Mouse (Mus musculus) A20 (cell line): ENCODE data around the gene Gpsm3.

ENCODE experiments used
- DNase-seq: peaks from one replicate; pipeline ENCODE4 v3.0.0-alpha.2; 2011; ENCODE audit warnings: low read depth, low spot score

Gene Gpsm3

GRCm38 (mm10) chr17:34603375-34604060 lies 13.9 kb downstream of the Gpsm3 start, which contains the start of gene Rnf5:
Rnf5 (minus strand) TSS chr17:34603690.
- DNase-seq = peak; percentile 100

GRCm38 (mm10) chr17:34604061-34604508 lies 14.5 kb downstream of the Gpsm3 start, which contains the start of gene Agpat1:
Agpat1 (plus strand) TSS chr17:34604262.
- DNase-seq = peak; percentile 100

GRCm38 (mm10) chr17:34604511-34605237 lies 15.1 kb downstream of the Gpsm3 start:
- DNase-seq = peak; percentile 77

GRCm38 (mm10) chr17:34605609-34606008 lies 16.0 kb downstream of the Gpsm3 start:
- DNase-seq = peak; percentile 98

GRCm38 (mm10) chr17:34606186-34607039 lies 16.8 kb downstream of the Gpsm3 start:
- DNase-seq = peak; percentile 52

GRCm38 (mm10) chr17:34607997-34608396 lies 18.4 kb downstream of the Gpsm3 start:
- no peak for DNase-seq

- no peak for DNase-seq
These were observed 21.4 kb downstream of the Gpsm3 start for GRCm38 (mm10) chr17:34611050-34611449.

- DNase-seq = no peak
These were observed 23.5 kb downstream of the Gpsm3 start for GRCm38 (mm10) chr17:34613054-34613645.

- DNase-seq = no peak
These were observed 24.2 kb downstream of the Gpsm3 start for GRCm38 (mm10) chr17:34613830-34614229.

- DNase-seq = no peak
These were observed 26.3 kb downstream of the Gpsm3 start, which contains the start of gene Egfl8 for GRCm38 (mm10) chr17:34615871-34616270. Egfl8 (minus strand) TSS chr17:34615971.

- DNase-seq = peak; percentile 85
These were observed 29.4 kb downstream of the Gpsm3 start for GRCm38 (mm10) chr17:34618999-34619398.

GRCm38 (mm10) chr17:34621006-34621405 lies 31.4 kb downstream of the Gpsm3 start:
- no peak for DNase-seq

- DNase-seq = no peak
These were observed 33.6 kb downstream of the Gpsm3 start for GRCm38 (mm10) chr17:34623161-34623560.

GRCm38 (mm10) chr17:34624981-34625380 lies 35.4 kb downstream of the Gpsm3 start:
- DNase-seq = no peak

GRCm38 (mm10) chr17:34626062-34626772 lies 36.6 kb downstream of the Gpsm3 start:
- DNase-seq = no peak

GRCm38 (mm10) chr17:34626773-34627092 lies 37.1 kb downstream of the Gpsm3 start:
- DNase-seq = no peak

- DNase-seq = no peak
These were observed 37.7 kb downstream of the Gpsm3 start for GRCm38 (mm10) chr17:34627093-34627942.

GRCm38 (mm10) chr17:34627943-34628643 lies 38.5 kb downstream of the Gpsm3 start, which contains the start of gene Ppt2:
Ppt2 (minus strand) TSS chr17:34628510.
- DNase-seq = no peak

GRCm38 (mm10) chr17:34628644-34628967 lies 39.0 kb downstream of the Gpsm3 start:
- DNase-seq = no peak
